Mouse (Mus musculus): Measurements from ENCODE around the gene Xylt1.

Xylt1 gene

GRCm38 (mm10) chr7:117380418-117381187 is at the start of gene Xylt1:
Gene Xylt1, plus strand, starts transcription at chr7:117380979.
- DNase-seq, result peak; percentile 90

GRCm38 (mm10) chr7:117333936-117334335 is 46.8 kb upstream of the Xylt1 start:
- no peak for DNase-seq

- no peak for DNase-seq
These were observed 24.5 kb upstream of the Xylt1 start for GRCm38 (mm10) chr7:117356316-117356715.

GRCm38 (mm10) chr7:117357425-117358194 is 23.2 kb upstream of the Xylt1 start:
- no peak for DNase-seq

- no peak for DNase-seq
These were observed 19.5 kb upstream of the Xylt1 start for GRCm38 (mm10) chr7:117361281-117361680.

- DNase-seq, result no peak
These were observed 18.3 kb upstream of the Xylt1 start for GRCm38 (mm10) chr7:117362493-117362892.

- no peak for DNase-seq
These were observed 12.0 kb upstream of the Xylt1 start for GRCm38 (mm10) chr7:117368647-117369289.

- DNase-seq, result no peak
These were observed 11.4 kb upstream of the Xylt1 start for GRCm38 (mm10) chr7:117369290-117369941.

GRCm38 (mm10) chr7:117375886-117376309 is 4.9 kb upstream of the Xylt1 start:
- DNase-seq, result peak; percentile 79

GRCm38 (mm10) chr7:117377138-117377537 is 3.6 kb upstream of the Xylt1 start:
- DNase-seq, result no peak

GRCm38 (mm10) chr7:117380036-117380417 is 752 bp upstream of the Xylt1 start:
- DNase-seq, result no peak

GRCm38 (mm10) chr7:117381188-117381981 is 606 bp downstream of the Xylt1 start:
- DNase-seq, result peak; percentile 72

GRCm38 (mm10) chr7:117382006-117382405 is 1.2 kb downstream of the Xylt1 start:
- DNase-seq, result peak; percentile 18

GRCm38 (mm10) chr7:117383147-117383940 is 2.6 kb downstream of the Xylt1 start:
- peak; percentile 64 for DNase-seq

- DNase-seq, result no peak
These were observed 5.6 kb downstream of the Xylt1 start for GRCm38 (mm10) chr7:117386376-117386775.

GRCm38 (mm10) chr7:117388284-117388988 is 7.7 kb downstream of the Xylt1 start:
- no peak for DNase-seq

GRCm38 (mm10) chr7:117389048-117389447 is 8.3 kb downstream of the Xylt1 start:
- DNase-seq, result no peak

- no peak for DNase-seq
These were observed 12.2 kb downstream of the Xylt1 start for GRCm38 (mm10) chr7:117392863-117393569.

- DNase-seq, result no peak
These were observed 13.2 kb downstream of the Xylt1 start for GRCm38 (mm10) chr7:117393976-117394375.

GRCm38 (mm10) chr7:117394380-117394779 is 13.6 kb downstream of the Xylt1 start:
- DNase-seq, result no peak

Measured in retina, postnatal 1 day (tissue).